Mouse (Mus musculus) liver, postnatal 0 days (tissue): ENCODE data around the gene Il10ra.

Experiments
- CTCF ChIP-seq: sonication (generic); IDR thresholded peaks from 2 replicates; pipeline ENCODE4 v1.5.1; 2016; ENCODE audit warnings: antibody characterized with exemption, low read depth
- EP300 ChIP-seq: IDR thresholded peaks from 2 replicates; pipeline ENCODE4 v1.6.1; 2016; ENCODE audit warnings: antibody characterized with exemption, low read depth, mild to moderate bottlenecking

- TF ChIP-seq CTCF = no peak
- TF ChIP-seq EP300 = no peak
Observed at GRCm38 (mm10) chr9:45308521-45308920, 39.6 kb upstream of the Il10ra start.
